Mouse (Mus musculus) stomach, embryonic 14.5 days (tissue): ENCODE data around the gene Sgf29. TPM values are rescaled to one million over a fixed set of nuclear protein-coding genes. Genes with fewer than 3 reads are reported as not detected.
A peak's percentile ranks its signal among the peaks of the same experiment; 100 is the strongest.

Source experiments
- ATAC-seq: fragments of 200-750 bp; cut with Nextera tagmentation; 2 replicates; pipeline ENCODE4 v1.8.0; 2017; ENCODE audit warnings: low read depth, moderate TSS enrichment; ENCODE audit not compliant: insufficient number of reproducible peaks, insufficient read depth, low FRiP score
- H3K27ac ChIP-seq: fragments of 300-500 bp; sonication (generic); 2 replicates; pipeline ENCODE4 v1.5.1; 2014; ENCODE audit warnings: mild to moderate bottlenecking, low read length, moderate library complexity, mixed read lengths
- H3K27me3 ChIP-seq: fragments of 300-500 bp; sonication (generic); 2 replicates; pipeline ENCODE4 v1.6.1; 2014; ENCODE audit warnings: low read length, control low read depth, mixed read lengths; ENCODE audit not compliant: control insufficient read depth, insufficient read depth
- H3K36me3 ChIP-seq: fragments of 300-500 bp; sonication (generic); 2 replicates; pipeline ENCODE4 v1.6.1; 2014; ENCODE audit warnings: mild to moderate bottlenecking, control low read depth, low read length, moderate library complexity, mixed read lengths; ENCODE audit not compliant: control insufficient read depth, insufficient read depth
- H3K4me1 ChIP-seq: fragments of 300-500 bp; sonication (generic); 2 replicates; pipeline ENCODE4 v1.6.1; 2014; ENCODE audit warnings: low read length, control low read depth, mixed read lengths; ENCODE audit not compliant: control insufficient read depth, insufficient read depth
- H3K4me2 ChIP-seq: fragments of 300-500 bp; sonication (generic); replicated peaks from 2 replicates; pipeline ENCODE4 v1.6.1; 2014; ENCODE audit warnings: low read depth, low read length, control low read depth
- H3K4me3 ChIP-seq: fragments of 300-500 bp; sonication (generic); 2 replicates; pipeline ENCODE4 v1.5.1; 2014; ENCODE audit warnings: low read depth, low read length, control low read depth
- H3K9ac ChIP-seq: fragments of 300-500 bp; sonication (generic); replicated peaks from 2 replicates; pipeline ENCODE4 v1.6.1; 2014; ENCODE audit warnings: low read depth, mild to moderate bottlenecking, control low read depth, low read length, moderate library complexity, mixed read lengths
- H3K9me3 ChIP-seq: fragments of 300-500 bp; sonication (generic); 2 replicates; pipeline ENCODE4 v1.6.1; 2016; ENCODE audit warnings: low read depth, low read length, control low read depth; ENCODE audit not compliant: control insufficient read depth
- WGBS: fragments of 180-500 bp; shearing (Covaris S2); extraction: QIAGEN DNeasy Blood & Tissue Kit; methylation state at CpG from one replicate; pipeline ENCODE4 v1.1.7; 2014; 5-methylcytosine and 5-hydroxymethylcytosine counted together
- polyA plus RNA-seq: library from polyadenylated mRNA; unstranded; fragments of >200 nt; fragmentation: Nextera tagmentation; extraction: Ambion mirVana; gene quantifications from 2 replicates; pipeline ENCODE4 v1.2.1, GENCODE M21; 2014

Gene Sgf29
- polyA plus RNA-seq, 1 experiment from 2014 or later: 67.4 TPM

GRCm38 (mm10) chr7:126645708-126646107 lies 3.4 kb upstream of the Sgf29 start:
- ATAC-seq: no peak
- H3K27me3 ChIP-seq: no peaks in the 10 kb centered on the region
- H3K27ac ChIP-seq: no peak overlapping the region
- no peak overlapping the region for H3K4me2 ChIP-seq
- no peak overlapping the region for H3K4me3 ChIP-seq
- H3K4me1 ChIP-seq: peaks cover 5% of the 10 kb centered on the region; the same call in 1 of the 2 replicates
- H3K9me3 ChIP-seq: no peaks in the 10 kb centered on the region
- 62% methylated on average over 5 of the region's 5 CpGs for WGBS
- no peak overlapping the region for H3K9ac ChIP-seq
- H3K36me3 ChIP-seq: no peaks in the 10 kb centered on the region

GRCm38 (mm10) chr7:126648486-126648885 lies 623 bp upstream of the Sgf29 start:
- H3K9me3 ChIP-seq: no peaks in the 10 kb centered on the region
- no peak overlapping the region for H3K27ac ChIP-seq
- ATAC-seq: no peak
- WGBS: 76% methylated on average over 4 of the region's 4 CpGs
- H3K4me3 ChIP-seq: peak overlapping the region; percentile 57; the same call in 1 of the 2 replicates
- no peak overlapping the region for H3K9ac ChIP-seq
- H3K4me1 ChIP-seq: peaks cover 5% of the 10 kb centered on the region; the same call in 1 of the 2 replicates
- H3K36me3 ChIP-seq: no peaks in the 10 kb centered on the region
- peak overlapping the region; percentile 67; the same call in 1 of the 2 replicates for H3K4me2 ChIP-seq
- H3K27me3 ChIP-seq: no peaks in the 10 kb centered on the region

- H3K9ac ChIP-seq: no peak overlapping the region
- H3K4me2 ChIP-seq: no peak overlapping the region
- no peak overlapping the region for H3K4me3 ChIP-seq
- H3K27me3 ChIP-seq: no peaks in the 10 kb centered on the region
- no peaks in the 10 kb centered on the region for H3K9me3 ChIP-seq
- no peak for ATAC-seq
- no peaks in the 10 kb centered on the region for H3K36me3 ChIP-seq
- peaks cover 5% of the 10 kb centered on the region; the same call in 1 of the 2 replicates for H3K4me1 ChIP-seq
- no peak overlapping the region for H3K27ac ChIP-seq
- 24% methylated on average over 2 of the region's 2 CpGs for WGBS
These were observed 1.7 kb downstream of the Sgf29 start for GRCm38 (mm10) chr7:126650852-126651251.

GRCm38 (mm10) chr7:126653991-126654390 lies 4.9 kb downstream of the Sgf29 start:
- no peaks in the 10 kb centered on the region for H3K9me3 ChIP-seq
- H3K4me1 ChIP-seq: peaks cover 5% of the 10 kb centered on the region; the same call in 1 of the 2 replicates
- H3K27ac ChIP-seq: no peak overlapping the region
- no peak overlapping the region for H3K9ac ChIP-seq
- no peaks in the 10 kb centered on the region for H3K36me3 ChIP-seq
- H3K4me3 ChIP-seq: no peak overlapping the region
- no peaks in the 10 kb centered on the region for H3K27me3 ChIP-seq
- H3K4me2 ChIP-seq: no peak overlapping the region
- WGBS: 79% methylated on average over 2 of the region's 2 CpGs
- no peak for ATAC-seq

- no peaks in the 10 kb centered on the region for H3K27me3 ChIP-seq
- H3K4me3 ChIP-seq: no peak overlapping the region
- no peak overlapping the region for H3K9ac ChIP-seq
- no peaks in the 10 kb centered on the region for H3K36me3 ChIP-seq
- no peak overlapping the region for H3K27ac ChIP-seq
- no peak for ATAC-seq
- WGBS: 94% methylated on average over 3 of the region's 3 CpGs
- H3K4me1 ChIP-seq: no peaks in the 10 kb centered on the region
- H3K4me2 ChIP-seq: no peak overlapping the region
- no peaks in the 10 kb centered on the region for H3K9me3 ChIP-seq
These were observed 6.6 kb downstream of the Sgf29 start for GRCm38 (mm10) chr7:126655695-126656094.

GRCm38 (mm10) chr7:126657522-126657921 lies 8.4 kb downstream of the Sgf29 start:
- WGBS: 97% methylated on average over 1 of the region's 1 CpGs
- no peak overlapping the region for H3K4me3 ChIP-seq
- no peak for ATAC-seq

GRCm38 (mm10) chr7:126659771-126660170 lies 10.7 kb downstream of the Sgf29 start:
- no peaks in the 10 kb centered on the region for H3K27me3 ChIP-seq
- 86% methylated on average over 3 of the region's 3 CpGs for WGBS
- ATAC-seq: no peak
- no peak overlapping the region for H3K9ac ChIP-seq
- H3K9me3 ChIP-seq: no peaks in the 10 kb centered on the region
- H3K4me2 ChIP-seq: no peak overlapping the region
- H3K4me3 ChIP-seq: no peak overlapping the region
- H3K27ac ChIP-seq: no peak overlapping the region
- no peaks in the 10 kb centered on the region for H3K4me1 ChIP-seq
- H3K36me3 ChIP-seq: peaks cover 8% of the 10 kb centered on the region; the same call in 1 of the 2 replicates

More at GRCm38 (mm10) chr7:126657522-126657921, 8.4 kb downstream of the Sgf29 start:
- peaks cover 2% of the 10 kb centered on the region; the same call in 1 of the 2 replicates for H3K36me3 ChIP-seq
- H3K4me2 ChIP-seq: no peak overlapping the region
- H3K9ac ChIP-seq: no peak overlapping the region
- H3K4me1 ChIP-seq: no peaks in the 10 kb centered on the region
- no peaks in the 10 kb centered on the region for H3K9me3 ChIP-seq
- no peaks in the 10 kb centered on the region for H3K27me3 ChIP-seq
- H3K27ac ChIP-seq: no peak overlapping the region

- peaks cover 16% of the 10 kb centered on the region; the same call in 1 of the 2 replicates for H3K36me3 ChIP-seq
- no peak overlapping the region for H3K9ac ChIP-seq
- H3K4me1 ChIP-seq: no peaks in the 10 kb centered on the region
- H3K4me2 ChIP-seq: no peak overlapping the region
- no peak for ATAC-seq
- H3K9me3 ChIP-seq: no peaks in the 10 kb centered on the region
- no peaks in the 10 kb centered on the region for H3K27me3 ChIP-seq
- H3K27ac ChIP-seq: no peak overlapping the region
- H3K4me3 ChIP-seq: no peak overlapping the region
- 52% methylated on average over 8 of the region's 8 CpGs for WGBS
These were observed 14.5 kb downstream of the Sgf29 start for GRCm38 (mm10) chr7:126663646-126664045.

- WGBS: 87% methylated on average over 3 of the region's 3 CpGs
These were observed 16.2 kb downstream of the Sgf29 start for GRCm38 (mm10) chr7:126665269-126665668.

More at GRCm38 (mm10) chr7:126665269-126665668, 16.2 kb downstream of the Sgf29 start:
- Histone ChIP-seq H3K4me1 (no peaks in the 10 kb centered on the region), H3K9ac (no peak overlapping the region), H3K36me3 (peaks cover 23% of the 10 kb centered on the region), H3K4me2 (no peak overlapping the region), H3K27ac (no peak overlapping the region), H3K27me3 (no peaks in the 10 kb centered on the region), H3K9me3 (no peaks in the 10 kb centered on the region), H3K4me3 (no peak overlapping the region)
- no peak for ATAC-seq
